Mouse (Mus musculus) hindbrain, embryonic 11.5 days (tissue): ENCODE data around the gene Ndufb8. TPM values are rescaled to one million over a fixed set of nuclear protein-coding genes. Genes with fewer than 3 reads are reported as not detected.

Source experiments
- ATAC-seq: fragments of 200-750 bp; cut with Nextera tagmentation; 2 replicates; pipeline ENCODE4 v1.8.0; 2017; ENCODE audit warnings: mild to moderate bottlenecking, moderate TSS enrichment, moderate library complexity; ENCODE audit not compliant: low FRiP score
- DNase-seq: peaks from one replicate; pipeline ENCODE4 v3.0.0-alpha.2; 2015; ENCODE audit warnings: low spot score
- H3K27ac ChIP-seq: fragments of 300-500 bp; sonication (generic); 2 replicates; pipeline ENCODE4 v1.5.1; 2014; ENCODE audit warnings: mild to moderate bottlenecking, low read depth, low read length
- H3K27me3 ChIP-seq: fragments of 300-500 bp; sonication (generic); 2 replicates; pipeline ENCODE4 v1.6.1; 2014; ENCODE audit warnings: mild to moderate bottlenecking, low read length, moderate library complexity, mixed read lengths; ENCODE audit not compliant: control insufficient read depth, insufficient read depth
- H3K36me3 ChIP-seq: fragments of 300-500 bp; sonication (generic); 2 replicates; pipeline ENCODE4 v1.6.1; 2014; ENCODE audit warnings: mild to moderate bottlenecking, low read length, moderate library complexity, mixed read lengths; ENCODE audit not compliant: control insufficient read depth, insufficient read depth
- H3K4me1 ChIP-seq: fragments of 300-500 bp; sonication (generic); replicated peaks from 2 replicates; pipeline ENCODE4 v1.6.1; 2014; ENCODE audit warnings: low read length, mixed read lengths; ENCODE audit not compliant: control insufficient read depth, insufficient read depth
- H3K4me2 ChIP-seq: fragments of 300-500 bp; sonication (generic); replicated peaks from 2 replicates; pipeline ENCODE4 v1.6.1; 2014; ENCODE audit warnings: mild to moderate bottlenecking, low read depth, low read length
- H3K4me3 ChIP-seq: fragments of 300-500 bp; sonication (generic); 2 replicates; pipeline ENCODE4 v1.5.1; 2014; ENCODE audit warnings: low read depth, low read length
- H3K9ac ChIP-seq: fragments of 300-500 bp; sonication (generic); 2 replicates; pipeline ENCODE4 v1.6.1; 2014; ENCODE audit warnings: low read depth, low read length
- H3K9me3 ChIP-seq: fragments of 300-500 bp; sonication (generic); 2 replicates; pipeline ENCODE4 v1.6.1; 2016; ENCODE audit warnings: low read length; ENCODE audit not compliant: control insufficient read depth
- WGBS: fragments of 180-500 bp; shearing (Covaris S2); extraction: QIAGEN DNeasy Blood & Tissue Kit; methylation state at CpG from one replicate; pipeline ENCODE4 v1.1.7; 2014; 5-methylcytosine and 5-hydroxymethylcytosine counted together
- polyA plus RNA-seq: library from polyadenylated mRNA; unstranded; fragments of >200 nt; fragmentation: Nextera tagmentation; extraction: Ambion mirVana; gene quantifications from 2 replicates; pipeline ENCODE4 v1.2.1, GENCODE M21; 2014

The Ndufb8 gene
- polyA plus RNA-seq: 463 and 514 TPM in 2 replicates

- Histone ChIP-seq H3K36me3 (no peaks in the 10 kb centered on the region; the same call in 1 of the 2 replicates), H3K9ac (peak within 1 kb of the TSS; percentile 89), H3K27ac (peak within 1 kb of the TSS; percentile 70), H3K27me3 (no peaks in the 10 kb centered on the region), H3K9me3 (no peaks in the 10 kb centered on the region), H3K4me2 (peak within 1 kb of the TSS; percentile 64), H3K4me3 (peak within 1 kb of the TSS; percentile 96), H3K4me1 (no peaks in the 10 kb centered on the region)
- under 1% methylated on average over 49 of the region's 50 CpGs for WGBS
- ATAC-seq (peak; percentile 84), DNase-seq (peak; percentile 98)
Observed at GRCm38 (mm10) chr19:44554861-44555590, at the start of gene Ndufb8. Gene Ndufb8, minus strand, starts transcription at chr19:44555440.

GRCm38 (mm10) chr19:44594180-44594579 lies 38.9 kb upstream of the Ndufb8 start:
- WGBS: 96% methylated on average over 14 of the region's 14 CpGs
- DNase-seq (no peak), ATAC-seq (no peak)
- Histone ChIP-seq H3K27ac (no peak overlapping the region), H3K9me3 (no peaks in the 10 kb centered on the region), H3K4me1 (no peaks in the 10 kb centered on the region), H3K27me3 (no peaks in the 10 kb centered on the region), H3K36me3 (no peaks in the 10 kb centered on the region), H3K4me3 (no peak overlapping the region), H3K9ac (no peak overlapping the region), H3K4me2 (no peak overlapping the region)

- WGBS: 74% methylated on average over 6 of the region's 6 CpGs
- ATAC-seq: no peak
- H3K4me1 ChIP-seq: no peaks in the 10 kb centered on the region
- H3K4me3 ChIP-seq: no peak overlapping the region
- H3K36me3 ChIP-seq: no peaks in the 10 kb centered on the region
- no peaks in the 10 kb centered on the region for H3K9me3 ChIP-seq
- no peak for DNase-seq
- no peak overlapping the region for H3K9ac ChIP-seq
- 0 out of 2 replicates have a peak, but pooled peaks cover 2% of the 10 kb centered on the region for H3K27me3 ChIP-seq
- peak overlapping the region; percentile 47; the same call in 1 of the 2 replicates for H3K27ac ChIP-seq
- H3K4me2 ChIP-seq: no peak overlapping the region
Observed at GRCm38 (mm10) chr19:44591638-44592037, 36.4 kb upstream of the Ndufb8 start.

- peak overlapping the region; percentile 47; the same call in 1 of the 2 replicates for H3K27ac ChIP-seq
- H3K9me3 ChIP-seq: no peaks in the 10 kb centered on the region
- no peak overlapping the region for H3K4me3 ChIP-seq
- DNase-seq (no peak), ATAC-seq (no peak)
- WGBS: 82% methylated on average over 18 of the region's 18 CpGs
- 0 out of 2 replicates have a peak, but pooled peaks cover 2% of the 10 kb centered on the region for H3K27me3 ChIP-seq
- no peaks in the 10 kb centered on the region for H3K36me3 ChIP-seq
- no peaks in the 10 kb centered on the region for H3K4me1 ChIP-seq
- H3K4me2 ChIP-seq: no peak overlapping the region
- no peak overlapping the region for H3K9ac ChIP-seq
Observed at GRCm38 (mm10) chr19:44590992-44591391, 35.8 kb upstream of the Ndufb8 start.

- DNase-seq (no peak), ATAC-seq (no peak)
- Histone ChIP-seq H3K4me2 (no peak overlapping the region), H3K27ac (no peak overlapping the region), H3K4me1 (no peaks in the 10 kb centered on the region), H3K27me3 (peaks cover 6% of the 10 kb centered on the region; the same call in 1 of the 2 replicates), H3K9me3 (no peaks in the 10 kb centered on the region), H3K4me3 (no peak overlapping the region), H3K9ac (no peak overlapping the region), H3K36me3 (no peaks in the 10 kb centered on the region)
- 55% methylated on average over 7 of the region's 7 CpGs for WGBS
Observed at GRCm38 (mm10) chr19:44589591-44590223, 34.5 kb upstream of the Ndufb8 start.

GRCm38 (mm10) chr19:44588036-44588435 lies 32.8 kb upstream of the Ndufb8 start:
- WGBS: 32% methylated on average over 4 of the region's 4 CpGs
- peaks cover 10% of the 10 kb centered on the region; the same call in 1 of the 2 replicates for H3K27me3 ChIP-seq

GRCm38 (mm10) chr19:44582638-44583309 lies 27.5 kb upstream of the Ndufb8 start:
- H3K4me3 ChIP-seq: no peak overlapping the region
- H3K27ac ChIP-seq: no peak overlapping the region
- ATAC-seq (peak; percentile 82), DNase-seq (peak; percentile 97)
- no peak overlapping the region; the same call in 1 of the 2 replicates for H3K4me2 ChIP-seq
- 34% methylated on average over 9 of the region's 9 CpGs for WGBS
- H3K9ac ChIP-seq: no peak overlapping the region
- no peaks in the 10 kb centered on the region for H3K4me1 ChIP-seq
- H3K27me3 ChIP-seq: peaks cover 10% of the 10 kb centered on the region; the same call in 1 of the 2 replicates
- H3K36me3 ChIP-seq: no peaks in the 10 kb centered on the region
- no peaks in the 10 kb centered on the region for H3K9me3 ChIP-seq

More at GRCm38 (mm10) chr19:44588036-44588435, 32.8 kb upstream of the Ndufb8 start:
- no peak overlapping the region for H3K4me2 ChIP-seq
- H3K4me1 ChIP-seq: no peaks in the 10 kb centered on the region
- H3K9ac ChIP-seq: no peak overlapping the region
- no peak overlapping the region for H3K27ac ChIP-seq
- DNase-seq (no peak), ATAC-seq (no peak)
- H3K4me3 ChIP-seq: no peak overlapping the region
- H3K36me3 ChIP-seq: no peaks in the 10 kb centered on the region
- H3K9me3 ChIP-seq: no peaks in the 10 kb centered on the region

- no peak overlapping the region for H3K27ac ChIP-seq
- peaks cover 9% of the 10 kb centered on the region; the same call in 1 of the 2 replicates for H3K27me3 ChIP-seq
- H3K4me3 ChIP-seq: no peak overlapping the region
- no peaks in the 10 kb centered on the region for H3K9me3 ChIP-seq
- DNase-seq (no peak), ATAC-seq (peak; percentile 17; the same call in 1 of the 2 replicates)
- no peak overlapping the region for H3K4me2 ChIP-seq
- no peak overlapping the region for H3K9ac ChIP-seq
- H3K36me3 ChIP-seq: no peaks in the 10 kb centered on the region
- H3K4me1 ChIP-seq: no peaks in the 10 kb centered on the region
- 86% methylated on average over 10 of the region's 10 CpGs for WGBS
Observed at GRCm38 (mm10) chr19:44582103-44582502, 26.9 kb upstream of the Ndufb8 start.
